Mouse (Mus musculus): ENCODE data around the gene Igfbpl1. TPM values are rescaled to one million over a fixed set of nuclear protein-coding genes. Genes with fewer than 3 reads are reported as not detected.
A peak's percentile ranks its signal among the peaks of the same experiment; 100 is the strongest.

The Igfbpl1 gene
- polyA plus RNA-seq, 1 experiment from 2014 or later = 47.2 TPM

DNA sequence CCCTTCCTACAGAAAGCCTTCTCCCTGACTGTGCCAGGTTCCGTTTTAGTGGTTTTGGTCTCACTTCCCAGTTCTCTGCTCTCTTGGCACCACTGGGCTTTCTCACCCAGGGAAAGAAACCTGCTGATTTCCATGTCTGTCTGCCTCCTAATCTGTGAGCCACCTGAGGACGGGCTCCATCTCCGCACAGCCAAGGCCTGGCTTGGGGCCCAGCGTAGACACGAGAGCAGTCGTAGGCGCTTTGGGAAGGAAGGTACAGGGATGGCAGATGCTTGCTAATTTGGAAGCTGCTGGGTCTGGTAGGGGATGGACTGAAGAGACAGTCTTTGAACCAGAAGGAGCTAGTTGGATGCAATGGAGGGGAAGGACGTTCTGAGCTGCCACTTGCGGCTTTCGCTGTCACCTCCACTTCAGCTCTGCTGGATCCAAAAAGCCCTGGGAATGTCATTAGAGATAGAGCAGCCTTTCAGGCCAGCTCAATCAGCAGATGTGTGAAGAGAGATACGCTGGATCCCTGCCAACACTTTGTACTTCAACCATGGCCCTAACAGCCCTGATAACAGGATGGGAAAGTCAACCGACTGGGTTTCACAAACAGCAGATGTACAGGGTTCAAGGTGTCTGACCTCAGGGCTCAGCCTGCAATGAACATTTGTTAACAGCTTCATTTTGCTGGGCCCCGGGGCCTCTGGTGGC is 37.3 kb downstream of the Igfbpl1 start:
- no peaks in the 10 kb centered on the region for H3K9me3 ChIP-seq (replicated peaks)
- H3K36me3 ChIP-seq = no peaks in the 10 kb centered on the region
- H3K4me1 ChIP-seq = peaks cover 18% of the 10 kb centered on the region
- H3K27ac ChIP-seq = no peak overlapping the region
- ATAC-seq (ENCODE audit: low FRiP score) = peak; percentile 12; the same call in 1 of the 2 replicates
- no peak overlapping the region for H3K4me2 ChIP-seq (replicated peaks)
- H3K4me3 ChIP-seq = no peak overlapping the region
- peaks cover 4% of the 10 kb centered on the region; the same call in 1 of the 2 replicates for H3K27me3 ChIP-seq
- 57% methylated on average over 13 of the region's 13 CpGs for WGBS
- H3K9ac ChIP-seq = no peak overlapping the region

DNA sequence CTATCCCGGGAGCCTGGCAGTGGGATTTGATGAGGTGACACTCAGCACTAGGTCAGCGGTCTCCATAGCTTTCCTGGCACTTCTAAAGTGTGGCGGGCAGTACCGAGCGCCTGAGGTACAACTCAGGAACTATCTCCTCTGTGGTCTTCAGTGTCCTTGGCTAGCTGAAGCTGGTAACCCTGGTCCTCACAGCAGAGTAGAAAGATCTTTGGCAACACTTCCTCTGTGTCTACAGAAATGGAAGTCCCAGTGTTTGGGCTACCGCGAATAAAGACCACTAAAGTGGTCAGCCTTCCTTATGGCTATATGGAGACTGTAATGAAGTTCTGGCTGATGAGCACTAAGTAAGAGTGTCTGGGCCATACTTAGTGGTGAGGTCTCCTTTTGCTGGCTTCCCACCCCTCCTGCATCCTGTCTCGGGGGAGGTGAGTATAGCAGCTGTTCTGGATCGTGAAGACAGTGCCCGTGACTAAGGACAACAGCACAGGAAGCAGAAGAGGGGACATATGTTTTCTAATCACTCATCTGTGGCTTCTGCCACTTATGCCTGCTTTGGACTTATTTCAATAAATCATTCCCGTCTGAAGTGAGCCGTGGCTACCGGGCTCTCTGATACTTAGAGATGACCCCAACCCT is 38.2 kb downstream of the Igfbpl1 start:
- ATAC-seq (ENCODE audit: low FRiP score) = no peak
- 84% methylated on average over 13 of the region's 13 CpGs for WGBS
- peaks cover 4% of the 10 kb centered on the region; the same call in 1 of the 2 replicates for H3K27me3 ChIP-seq
- H3K27ac ChIP-seq = no peak overlapping the region
- no peaks in the 10 kb centered on the region for H3K9me3 ChIP-seq (replicated peaks)
- no peak overlapping the region for H3K4me3 ChIP-seq
- H3K4me2 ChIP-seq (replicated peaks) = no peak overlapping the region
- H3K9ac ChIP-seq = no peak overlapping the region
- no peaks in the 10 kb centered on the region for H3K36me3 ChIP-seq
- H3K4me1 ChIP-seq = peaks cover 18% of the 10 kb centered on the region

DNA sequence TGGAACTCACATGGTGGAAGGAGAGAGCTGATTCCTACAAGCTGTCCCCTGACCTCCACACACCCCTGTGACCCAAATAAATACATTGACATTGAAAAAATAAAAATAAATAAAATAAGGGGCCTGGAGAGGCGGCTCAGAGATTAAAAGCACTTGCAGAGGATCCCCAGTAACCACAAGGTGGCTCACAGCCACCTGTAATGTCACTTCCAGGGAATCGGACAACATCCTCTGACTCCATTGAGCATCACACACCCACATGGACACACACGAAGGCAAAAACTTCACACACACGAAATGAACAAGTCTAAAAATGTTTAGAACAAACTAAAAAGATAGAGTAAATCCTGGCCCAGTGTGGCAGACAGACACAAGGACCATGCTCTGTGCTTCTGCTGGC is 40.0 kb downstream of the Igfbpl1 start:
- Histone ChIP-seq H3K9ac (no peak overlapping the region), H3K27me3 (peaks cover 4% of the 10 kb centered on the region; the same call in 1 of the 2 replicates), H3K36me3 (no peaks in the 10 kb centered on the region), H3K4me3 (no peak overlapping the region), H3K4me2 (replicated peaks) (no peak overlapping the region), H3K27ac (no peak overlapping the region), H3K9me3 (replicated peaks) (no peaks in the 10 kb centered on the region), H3K4me1 (peaks cover 18% of the 10 kb centered on the region)
- WGBS = 50% methylated on average over 4 of the region's 4 CpGs
- no peak for ATAC-seq (ENCODE audit: low FRiP score)

DNA sequence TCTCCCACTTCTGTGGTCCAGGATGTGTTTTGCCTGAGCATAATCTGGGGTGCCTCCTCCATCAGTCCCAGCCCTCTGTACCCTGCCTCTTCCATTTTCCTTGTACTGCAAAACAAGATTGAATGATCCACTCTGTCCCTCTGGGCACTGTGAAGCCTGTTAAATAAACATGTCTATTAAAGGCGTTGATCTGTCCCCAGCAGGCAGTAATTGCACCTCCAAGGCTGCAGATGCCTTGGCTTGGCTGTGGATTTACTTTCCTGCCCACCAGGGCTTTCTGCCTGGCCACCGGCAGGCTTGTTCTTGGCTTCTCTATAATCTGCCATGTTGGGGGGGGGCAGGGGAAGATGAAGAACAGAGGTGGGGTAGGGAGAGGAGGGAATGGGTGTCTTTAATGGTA is 40.8 kb downstream of the Igfbpl1 start:
- H3K27me3 ChIP-seq = peaks cover 4% of the 10 kb centered on the region; the same call in 1 of the 2 replicates
- peak; percentile 36; the same call in 1 of the 2 replicates for ATAC-seq (ENCODE audit: low FRiP score)
- 23% methylated on average over 2 of the region's 2 CpGs for WGBS
- no peaks in the 10 kb centered on the region for H3K36me3 ChIP-seq
- H3K4me1 ChIP-seq = peaks cover 18% of the 10 kb centered on the region
- no peak overlapping the region for H3K9ac ChIP-seq
- H3K9me3 ChIP-seq (replicated peaks) = no peaks in the 10 kb centered on the region
- 0 out of 2 replicates have a peak overlapping the region, but pooled peaks have one; percentile 0 for H3K27ac ChIP-seq
- H3K4me3 ChIP-seq = no peak overlapping the region
- no peak overlapping the region for H3K4me2 ChIP-seq (replicated peaks)

DNA sequence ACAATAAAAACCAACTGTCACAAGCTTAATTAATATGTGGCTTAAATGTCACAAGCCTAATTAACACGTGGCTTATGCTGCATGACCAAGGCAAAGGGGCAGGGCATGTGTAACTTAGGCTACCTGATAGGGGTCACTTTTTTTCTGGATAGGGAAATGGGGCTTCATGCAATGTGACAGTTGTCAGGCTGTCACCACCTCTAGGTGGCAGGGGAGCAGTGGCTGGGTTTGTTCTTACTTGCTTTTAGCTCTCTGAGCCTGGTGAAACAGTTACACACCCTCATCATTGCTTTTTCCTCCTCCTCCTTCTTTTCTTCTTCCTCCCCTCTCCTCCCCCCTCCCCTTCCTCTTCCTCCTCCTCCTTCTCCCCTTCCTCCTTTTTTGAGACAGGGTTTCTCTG is 43.1 kb downstream of the Igfbpl1 start:
- WGBS = 64% methylated on average over 1 of the region's 1 CpGs
- Histone ChIP-seq H3K4me3 (no peak overlapping the region), H3K36me3 (no peaks in the 10 kb centered on the region), H3K9ac (no peak overlapping the region), H3K27me3 (no peaks in the 10 kb centered on the region), H3K4me2 (replicated peaks) (no peak overlapping the region), H3K9me3 (replicated peaks) (no peaks in the 10 kb centered on the region), H3K4me1 (peaks cover 9% of the 10 kb centered on the region; the same call in 1 of the 2 replicates), H3K27ac (no peak overlapping the region)
- no peak for ATAC-seq (ENCODE audit: low FRiP score)

DNA sequence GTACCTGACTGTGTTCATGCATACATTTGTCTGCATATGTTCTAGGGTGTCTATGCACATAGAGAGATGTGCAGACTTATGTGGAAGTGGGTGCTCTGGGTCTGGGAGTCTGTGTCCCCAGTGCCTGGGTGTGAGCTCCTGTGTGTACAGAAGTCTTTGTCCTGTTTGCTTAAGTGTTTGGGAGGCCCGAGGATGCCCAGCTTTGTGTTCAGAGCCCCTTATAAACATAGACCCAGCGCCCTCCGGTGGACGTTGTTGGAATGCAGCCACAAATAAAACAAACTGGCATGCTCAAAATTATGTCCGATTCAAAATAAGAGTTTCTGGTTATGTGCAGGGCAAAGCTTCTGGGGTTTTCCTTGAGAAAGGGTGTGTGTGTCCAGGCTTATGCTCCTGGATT is 55.1 kb downstream of the Igfbpl1 start:
- 5% methylated on average over 5 of the region's 5 CpGs for WGBS
- no peak overlapping the region for H3K4me3 ChIP-seq
- no peaks in the 10 kb centered on the region for H3K9me3 ChIP-seq (replicated peaks)
- peaks cover 36% of the 10 kb centered on the region for H3K27me3 ChIP-seq
- H3K9ac ChIP-seq = 0 out of 2 replicates have a peak overlapping the region, but pooled peaks have one; percentile 24
- peak overlapping the region; percentile 35; the same call in 1 of the 2 replicates for H3K27ac ChIP-seq
- peak; percentile 68 for ATAC-seq (ENCODE audit: low FRiP score)
- peaks cover 36% of the 10 kb centered on the region for H3K4me1 ChIP-seq
- H3K4me2 ChIP-seq (replicated peaks) = no peak overlapping the region
- no peaks in the 10 kb centered on the region for H3K36me3 ChIP-seq

DNA sequence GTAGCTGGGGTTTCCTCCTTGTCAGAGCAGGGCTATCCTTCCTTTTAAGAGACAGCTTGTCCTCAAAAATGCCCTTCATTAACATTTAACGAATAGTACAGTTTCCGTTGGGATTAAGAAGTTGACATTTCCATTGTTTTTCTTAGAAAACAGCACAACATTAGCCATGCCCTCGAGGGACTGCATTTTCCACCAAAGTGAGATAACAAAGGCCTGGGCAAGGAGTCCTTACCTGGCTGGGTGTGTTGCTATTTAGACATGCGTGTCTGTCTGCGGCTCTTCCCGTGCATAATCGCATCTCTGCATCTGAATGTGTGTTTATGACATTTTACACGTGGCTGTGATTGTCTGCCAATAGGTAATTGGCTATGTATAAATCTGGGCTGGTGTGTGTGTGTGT is 55.5 kb downstream of the Igfbpl1 start:
- WGBS = 12% methylated on average over 8 of the region's 8 CpGs
- Histone ChIP-seq H3K27me3 (peaks cover 36% of the 10 kb centered on the region), H3K4me2 (replicated peaks) (no peak overlapping the region), H3K4me1 (peaks cover 40% of the 10 kb centered on the region), H3K4me3 (no peak overlapping the region), H3K27ac (peak overlapping the region; percentile 64; the same call in 1 of the 2 replicates), H3K9ac (0 out of 2 replicates have a peak overlapping the region, but pooled peaks have one; percentile 24), H3K36me3 (no peaks in the 10 kb centered on the region), H3K9me3 (replicated peaks) (no peaks in the 10 kb centered on the region)
- 0 out of 2 replicates have a peak, but pooled peaks have one; percentile 18 for ATAC-seq (ENCODE audit: low FRiP score)

DNA sequence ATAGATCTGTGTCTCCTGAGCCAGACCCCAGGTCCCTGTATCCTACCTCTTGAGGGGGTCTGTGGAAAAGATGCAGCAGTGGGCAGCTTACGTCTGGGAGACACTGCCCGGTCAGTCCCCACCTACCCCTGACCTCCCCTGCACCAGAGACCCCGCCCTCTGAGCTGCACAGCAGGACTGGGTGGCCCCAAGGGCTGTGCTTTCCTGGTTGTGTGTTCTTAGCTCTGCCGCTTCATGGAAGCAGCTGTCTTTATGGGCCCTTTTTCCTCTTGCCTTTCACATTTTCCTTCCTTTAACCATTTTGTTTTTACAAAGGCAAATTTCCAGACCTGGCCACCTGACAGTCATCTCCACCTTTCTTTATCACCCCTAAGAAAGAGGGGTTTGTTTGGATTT is 56.1 kb downstream of the Igfbpl1 start:
- WGBS = 8% methylated on average over 4 of the region's 4 CpGs
- no peaks in the 10 kb centered on the region for H3K9me3 ChIP-seq (replicated peaks)
- ATAC-seq (ENCODE audit: low FRiP score) = no peak
- H3K27ac ChIP-seq = peak overlapping the region; percentile 64
- no peak overlapping the region for H3K4me2 ChIP-seq (replicated peaks)
- peaks cover 46% of the 10 kb centered on the region for H3K4me1 ChIP-seq
- H3K4me3 ChIP-seq = no peak overlapping the region
- no peaks in the 10 kb centered on the region for H3K36me3 ChIP-seq
- H3K9ac ChIP-seq = no peak overlapping the region
- peaks cover 33% of the 10 kb centered on the region for H3K27me3 ChIP-seq

DNA sequence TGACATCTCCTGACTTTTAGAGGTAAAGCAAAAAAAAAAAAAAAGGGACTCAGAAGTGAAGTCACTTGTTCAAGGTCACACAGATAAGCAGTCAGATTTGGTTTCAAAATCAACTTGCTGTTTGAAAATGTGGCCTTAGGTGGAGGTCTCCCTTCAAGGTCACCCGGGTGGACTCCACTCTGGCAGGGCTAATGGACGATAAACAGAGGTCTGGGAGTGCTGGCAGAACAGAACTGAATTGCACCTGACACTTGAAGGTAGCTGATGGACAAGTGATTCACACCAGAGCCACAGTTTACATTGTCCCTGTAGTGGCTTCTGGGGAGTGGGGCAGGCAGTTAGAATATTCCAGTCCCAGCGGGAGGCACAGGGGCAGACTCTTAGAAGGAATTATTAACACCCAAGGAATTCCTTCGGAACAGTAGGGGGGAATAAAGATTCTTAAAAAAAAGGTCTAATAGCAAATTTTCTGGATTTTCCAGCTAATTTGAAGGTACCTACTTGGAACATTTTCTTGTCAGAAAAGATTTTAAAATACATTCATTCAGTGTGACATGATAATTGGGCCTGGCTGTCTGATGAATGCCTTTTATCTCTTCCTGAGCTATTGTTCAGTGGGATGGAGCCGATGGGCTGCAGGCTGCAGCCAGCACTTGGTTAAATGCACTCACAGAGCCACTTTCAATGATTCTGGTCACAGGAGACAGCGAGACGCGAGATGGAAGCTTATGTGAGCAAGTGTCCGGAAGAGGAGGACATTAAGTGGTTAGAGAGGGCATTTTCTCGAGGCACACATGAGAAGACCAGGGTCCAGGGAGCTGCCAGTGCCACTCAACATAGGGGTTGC is 56.7 kb downstream of the Igfbpl1 start:
- H3K9me3 ChIP-seq (replicated peaks) = no peaks in the 10 kb centered on the region
- peaks cover 52% of the 10 kb centered on the region for H3K4me1 ChIP-seq
- ATAC-seq (ENCODE audit: low FRiP score) = no peak
- H3K27me3 ChIP-seq = peaks cover 29% of the 10 kb centered on the region
- H3K9ac ChIP-seq = no peak overlapping the region
- peak overlapping the region; percentile 64 for H3K27ac ChIP-seq
- WGBS = 8% methylated on average over 10 of the region's 10 CpGs
- no peak overlapping the region for H3K4me2 ChIP-seq (replicated peaks)
- H3K36me3 ChIP-seq = no peaks in the 10 kb centered on the region
- no peak overlapping the region for H3K4me3 ChIP-seq

DNA sequence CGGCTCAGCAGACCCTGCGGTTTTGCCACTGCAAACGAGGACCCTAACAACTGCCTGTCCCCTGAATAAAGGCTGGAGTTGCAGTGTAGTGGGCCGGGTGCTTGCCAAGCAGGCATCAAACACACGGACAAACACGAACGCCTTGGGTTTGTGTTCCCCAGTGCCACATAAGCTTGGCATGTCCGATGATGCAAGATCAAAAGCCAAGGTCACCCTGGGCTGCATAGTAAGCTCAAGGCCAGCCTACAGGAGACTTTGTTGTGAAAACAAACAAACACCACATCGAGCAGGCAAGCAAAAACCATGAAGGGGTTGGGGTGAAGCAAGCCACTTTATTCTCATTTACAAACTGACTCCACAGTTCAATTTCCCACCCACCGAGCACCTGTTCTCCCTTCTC is 57.6 kb downstream of the Igfbpl1 start:
- Histone ChIP-seq H3K4me2 (replicated peaks) (no peak overlapping the region), H3K27me3 (peaks cover 32% of the 10 kb centered on the region), H3K9ac (no peak overlapping the region), H3K36me3 (no peaks in the 10 kb centered on the region), H3K4me3 (no peak overlapping the region), H3K27ac (no peak overlapping the region), H3K9me3 (replicated peaks) (no peaks in the 10 kb centered on the region), H3K4me1 (peaks cover 60% of the 10 kb centered on the region)
- no peak for ATAC-seq (ENCODE audit: low FRiP score)
- WGBS = 47% methylated on average over 10 of the region's 10 CpGs

DNA sequence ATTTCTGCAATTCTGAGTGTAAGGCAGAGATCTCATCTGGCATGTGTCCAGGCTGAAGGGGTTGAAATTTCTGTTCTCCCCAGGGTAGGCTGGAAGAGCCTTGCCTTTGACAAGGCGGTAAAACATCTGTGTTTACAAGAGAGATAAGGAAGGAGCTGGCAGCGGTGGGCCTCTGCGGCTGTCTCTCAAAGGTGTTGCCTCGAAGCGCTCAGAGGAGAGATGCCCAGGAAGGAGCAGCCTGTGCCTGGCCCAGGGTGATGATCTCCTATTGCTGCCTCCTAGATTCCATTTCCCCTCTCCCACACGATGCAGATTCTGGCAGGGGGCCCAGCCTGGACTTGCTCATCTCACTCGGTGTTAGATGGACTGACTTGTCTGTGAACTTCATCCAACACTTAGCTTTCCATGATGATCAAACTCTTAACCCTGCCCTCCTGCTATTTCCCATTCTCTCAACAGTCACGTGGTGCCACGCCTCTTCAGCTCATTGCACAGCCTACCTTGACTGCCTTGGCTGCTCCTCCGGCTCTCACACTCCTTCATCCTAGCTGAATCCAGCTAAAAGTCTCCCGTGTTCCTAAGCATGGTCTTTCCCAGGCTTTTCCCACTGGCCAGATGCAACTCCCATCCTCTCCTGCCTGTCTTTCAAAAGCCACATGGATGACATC is 58.7 kb downstream of the Igfbpl1 start:
- H3K9me3 ChIP-seq (replicated peaks) = no peaks in the 10 kb centered on the region
- H3K9ac ChIP-seq = no peak overlapping the region
- H3K27me3 ChIP-seq = peaks cover 33% of the 10 kb centered on the region
- no peak for ATAC-seq (ENCODE audit: low FRiP score)
- H3K4me3 ChIP-seq = no peak overlapping the region
- H3K36me3 ChIP-seq = no peaks in the 10 kb centered on the region
- H3K4me2 ChIP-seq (replicated peaks) = no peak overlapping the region
- 61% methylated on average over 11 of the region's 11 CpGs for WGBS
- H3K4me1 ChIP-seq = peaks cover 72% of the 10 kb centered on the region
- H3K27ac ChIP-seq = no peak overlapping the region

Measured in hindbrain, embryonic 12.5 days (tissue).